In the genomic region with DNA sequence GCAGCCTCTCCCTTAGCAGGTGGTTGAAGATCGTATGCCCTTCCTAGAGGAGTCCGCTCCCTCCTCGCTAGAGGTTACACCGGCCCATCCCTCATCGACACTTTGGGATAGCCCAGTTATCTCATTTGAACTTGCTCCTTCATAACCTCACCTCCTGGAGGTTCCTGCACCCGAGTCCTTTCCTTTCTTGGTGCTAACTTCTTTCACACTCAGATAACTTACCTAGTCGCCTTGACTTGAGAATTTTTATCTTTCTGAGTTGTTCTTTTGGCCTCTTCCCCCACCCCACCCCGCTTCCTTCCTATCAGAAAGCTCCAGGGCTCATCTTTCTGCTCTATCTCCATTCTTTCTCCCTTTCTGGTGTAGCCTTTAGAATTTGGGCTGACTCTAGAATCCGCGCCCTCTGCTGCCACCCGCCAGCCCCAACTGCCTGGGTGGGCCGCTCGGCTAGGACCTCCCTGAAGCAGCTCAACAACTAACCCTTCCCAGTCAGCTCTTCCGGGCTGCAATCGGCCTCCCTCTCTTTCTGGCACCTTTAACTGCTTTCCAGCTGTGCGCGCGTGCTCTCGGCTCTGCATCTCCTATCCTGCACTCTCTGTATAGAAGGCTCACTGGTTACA, we compare ENCODE assay signal across 7 mouse cellular contexts. TPM values are rescaled to one million over a fixed set of nuclear protein-coding genes. Genes with fewer than 3 reads are reported as not detected.
A peak's percentile ranks its signal among the peaks of the same experiment; 100 is the strongest.
DNase-seq lines count a peak whose midpoint lies in the region; ATAC-seq and TF ChIP-seq lines count a peak whose summit lies in the region.

No protein-coding gene starts in this region.

- no peak for TF ChIP-seq CTCF in embryonic fibroblast, embryonic 13.5 days (IDR thresholded peaks at IDR 0.05; ENCODE audit: borderline replicate concordance, insufficient read depth, low read length)

- no peak overlapping the region for H3K27ac ChIP-seq in embryonic fibroblast, embryonic 13.5 days (ENCODE audit: insufficient read depth, low read length)
- no peak overlapping the region for H3K27ac ChIP-seq in hindbrain, embryonic 15.5 days (replicated peaks)

- no peaks in the 10 kb centered on the region for H3K9me3 ChIP-seq in hindbrain, embryonic 15.5 days

- H3K27me3 ChIP-seq in hindbrain, embryonic 15.5 days = peaks cover 27% of the 10 kb centered on the region

- H3K9ac ChIP-seq in hindbrain, embryonic 15.5 days = no peak overlapping the region

- peak; percentile 37 for DNase-seq in ovary, postnatal 14 days (ENCODE audit: low spot score)
- DNase-seq in ovary, adult 18-20 months (ENCODE audit: low spot score) = no peak
- DNase-seq in lung, postnatal 4 days = peak; percentile 67 to 80
- DNase-seq in testis, postnatal 14 days (ENCODE audit: low spot score) = peak; percentile 42
- no peak for DNase-seq in urinary bladder, postnatal 25 days (ENCODE audit: low spot score)

- WGBS in hindbrain, embryonic 15.5 days = 9% methylated on average over 19 of the region's 19 CpGs

- no peak for TF ChIP-seq POLR2A in embryonic fibroblast, embryonic 13.5 days (IDR thresholded peaks at IDR 0.05; ENCODE audit: low read depth, low read length)

- peaks cover 3% of the 10 kb centered on the region; the same call in 1 of the 2 replicates for H3K4me1 ChIP-seq in embryonic fibroblast, embryonic 13.5 days (ENCODE audit: control insufficient read depth, insufficient read depth, low read length)
- H3K4me1 ChIP-seq in hindbrain, embryonic 15.5 days (replicated peaks) = peaks cover 8% of the 10 kb centered on the region

- H3K36me3 ChIP-seq in hindbrain, embryonic 15.5 days = no peaks in the 10 kb centered on the region

- peak overlapping the region; percentile 55 for H3K4me2 ChIP-seq in hindbrain, embryonic 15.5 days

- ATAC-seq in hindbrain, embryonic 15.5 days (ENCODE audit: low FRiP score, low read depth) = no peak

- H3K4me3 ChIP-seq in embryonic fibroblast, embryonic 13.5 days (ENCODE audit: insufficient read depth, low read length) = peak overlapping the region; percentile 36
- H3K4me3 ChIP-seq in hindbrain, embryonic 15.5 days = no peak overlapping the region

RNA-seq across cellular contexts. Expression of gene Slc12a4, which starts 0.9 kb away (rescaled TPM):
- 60.2 and 82.1 TPM in 2 replicates for polyA plus RNA-seq in embryonic fibroblast, embryonic 13.5 days (2011; ENCODE audit: insufficient read length, low read depth, missing spikeins)
- polyA plus RNA-seq in hindbrain, embryonic 15.5 days (2015; fragmentation: Nextera tagmentation; extraction: Ambion mirVana) = 11.9 and 12.9 TPM in 2 replicates

RNA-seq across cellular contexts. Expression of gene Dpep3, which starts 12.4 kb away (rescaled TPM):
- not detected in 2 replicates for polyA plus RNA-seq in embryonic fibroblast, embryonic 13.5 days (2011; ENCODE audit: insufficient read length, low read depth, missing spikeins)
- polyA plus RNA-seq in hindbrain, embryonic 15.5 days (2015; fragmentation: Nextera tagmentation; extraction: Ambion mirVana) = not detected in 2 replicates

RNA-seq across cellular contexts. Expression of gene Lcat, which starts 23.6 kb away (rescaled TPM):
- 2.3 and 3.9 TPM in 2 replicates for polyA plus RNA-seq in embryonic fibroblast, embryonic 13.5 days (2011; ENCODE audit: insufficient read length, low read depth, missing spikeins)
- 4.5 and 5.0 TPM in 2 replicates for polyA plus RNA-seq in hindbrain, embryonic 15.5 days (2015; fragmentation: Nextera tagmentation; extraction: Ambion mirVana)

RNA-seq across cellular contexts. Expression of gene Dus2, which starts 24.3 kb away (rescaled TPM):
- 13.4 and 17.4 TPM in 2 replicates for polyA plus RNA-seq in embryonic fibroblast, embryonic 13.5 days (2011; ENCODE audit: insufficient read length, low read depth, missing spikeins)
- polyA plus RNA-seq in hindbrain, embryonic 15.5 days (2015; fragmentation: Nextera tagmentation; extraction: Ambion mirVana) = 27.2 and 29.6 TPM in 2 replicates

RNA-seq across cellular contexts. Expression of gene Psmb10, which starts 28.6 kb away (rescaled TPM):
- polyA plus RNA-seq in embryonic fibroblast, embryonic 13.5 days (2011; ENCODE audit: insufficient read length, low read depth, missing spikeins) = 27.1 and 30.5 TPM in 2 replicates
- 74.7 and 75.2 TPM in 2 replicates for polyA plus RNA-seq in hindbrain, embryonic 15.5 days (2015; fragmentation: Nextera tagmentation; extraction: Ambion mirVana)

Comparison
In these comparisons a context has a peak if more than half of its experiments do, and no peak if none do; other contexts are left out.
1. DNase-seq: peak in ovary, postnatal 14 days (single experiment), lung, postnatal 4 days (2 of 2) and testis, postnatal 14 days (single experiment); none in ovary, adult 18-20 months (single experiment) and urinary bladder, postnatal 25 days (single experiment).